ENCODE assay signal across 23 mouse cellular contexts in genomic region chr15:85354060-85354459, GRCm38 (mm10). TPM values are rescaled to one million over a fixed set of nuclear protein-coding genes. Genes with fewer than 3 reads are reported as not detected.
DNase-seq lines count a peak whose midpoint lies in the region; ATAC-seq and TF ChIP-seq lines count a peak whose summit lies in the region.
"Had no signal": no experiment of that assay in that cellular context is flagged by ENCODE, and none has a peak within 500 bp of the region (broad histone marks: within the 10 kb centered on the region; RNA-seq: fewer than 3 reads in every experiment).

No protein-coding gene starts in this region.

- H3K4me1 ChIP-seq in heart, embryonic 10.5 days, result peaks cover 22% of the 10 kb centered on the region
- H3K4me1 ChIP-seq in liver, postnatal 0 days (ENCODE audit: insufficient read depth), result peaks cover 16% of the 10 kb centered on the region; the same call in 1 of the 2 replicates
- H3K4me1 ChIP-seq in liver, embryonic 11.5 days (replicated peaks; ENCODE audit: control insufficient read depth, insufficient read depth, low read length), result peaks cover 10% of the 10 kb centered on the region

- 72% methylated on average over 9 of the region's 9 CpGs for WGBS in heart, embryonic 10.5 days
- 67% methylated on average over 9 of the region's 9 CpGs for WGBS in liver, postnatal 0 days (ENCODE audit: insufficient replicate concordance)
- WGBS in liver, embryonic 11.5 days, result 78% methylated on average over 9 of the region's 9 CpGs

- no peak overlapping the region for H3K4me3 ChIP-seq in heart, embryonic 10.5 days
- no peak overlapping the region for H3K4me3 ChIP-seq in liver, postnatal 0 days (ENCODE audit: low read depth, low read length)
- H3K4me3 ChIP-seq in liver, embryonic 11.5 days (ENCODE audit: low read depth, low read length), result no peak overlapping the region
- H3K4me3 ChIP-seq: embryonic facial prominence, embryonic 12.5 days; embryonic facial prominence, embryonic 15.5 days; forebrain, embryonic 12.5 days; forebrain, embryonic 15.5 days; heart, adult 2 months; hindbrain, embryonic 10.5 days; hindbrain, embryonic 13.5 days had no signal

- TF ChIP-seq CTCF in liver, postnatal 0 days (IDR thresholded peaks at IDR 0.05; ENCODE audit: low read depth), result no peak

- H3K36me3 ChIP-seq in heart, embryonic 10.5 days, result no peaks in the 10 kb centered on the region
- no peaks in the 10 kb centered on the region for H3K36me3 ChIP-seq in liver, postnatal 0 days (replicated peaks; ENCODE audit: insufficient read depth, low read length)
- H3K36me3 ChIP-seq in liver, embryonic 11.5 days (ENCODE audit: control insufficient read depth, insufficient read depth, low read length), result no peaks in the 10 kb centered on the region
- H3K36me3 ChIP-seq: embryonic facial prominence, embryonic 12.5 days; embryonic facial prominence, embryonic 15.5 days; forebrain, embryonic 12.5 days; forebrain, embryonic 15.5 days; hindbrain, embryonic 13.5 days had no signal

- no peaks in the 10 kb centered on the region for H3K27me3 ChIP-seq in heart, embryonic 10.5 days (ENCODE audit: insufficient read depth, poor library complexity, severe bottlenecking)
- H3K27me3 ChIP-seq in liver, postnatal 0 days (ENCODE audit: insufficient read depth, low read length), result no peaks in the 10 kb centered on the region
- no peaks in the 10 kb centered on the region for H3K27me3 ChIP-seq in liver, embryonic 11.5 days (replicated peaks; ENCODE audit: control insufficient read depth, insufficient read depth, low read length)
- H3K27me3 ChIP-seq: embryonic facial prominence, embryonic 12.5 days; embryonic facial prominence, embryonic 15.5 days; forebrain, embryonic 12.5 days; forebrain, embryonic 15.5 days; hindbrain, embryonic 13.5 days had no signal

- H3K4me2 ChIP-seq in liver, postnatal 0 days (ENCODE audit: low read depth, low read length), result no peak overlapping the region
- no peak overlapping the region for H3K4me2 ChIP-seq in liver, embryonic 11.5 days
- H3K4me2 ChIP-seq: embryonic facial prominence, embryonic 12.5 days; embryonic facial prominence, embryonic 15.5 days; forebrain, embryonic 12.5 days; forebrain, embryonic 15.5 days; heart, embryonic 11.5 days; hindbrain, embryonic 13.5 days had no signal

- H3K27ac ChIP-seq in heart, embryonic 10.5 days, result no peak overlapping the region
- peak overlapping the region; percentile 52 for H3K27ac ChIP-seq in liver, postnatal 0 days (ENCODE audit: low read depth)
- no peak overlapping the region for H3K27ac ChIP-seq in liver, embryonic 11.5 days (ENCODE audit: low read depth, low read length)
- H3K27ac ChIP-seq: embryonic facial prominence, embryonic 12.5 days; embryonic facial prominence, embryonic 15.5 days; forebrain, embryonic 12.5 days; forebrain, embryonic 15.5 days; heart, adult 2 months; hindbrain, embryonic 10.5 days; hindbrain, embryonic 13.5 days had no signal

- no peak for ATAC-seq in liver, postnatal 0 days
- ATAC-seq in liver, embryonic 11.5 days (replicated peaks; ENCODE audit: low FRiP score), result no peak
- ATAC-seq: activated CD4-positive, CD25-positive, alpha-beta regulatory T cell, adult 4 months; forebrain, embryonic 15.5 days; hindbrain, embryonic 16.5 days had no signal

- TF ChIP-seq EP300 in liver, postnatal 0 days (IDR thresholded peaks at IDR 0.05; ENCODE audit: low read depth), result no peak; the same call in 1 of the 2 replicates

- peak; percentile 66 for DNase-seq in heart, adult 11 months
- DNase-seq in heart, embryonic 10.5 days (ENCODE audit: low spot score), result no peak
- DNase-seq in liver, postnatal 0 days, result no peak
- no peak for DNase-seq in liver, embryonic 11.5 days (ENCODE audit: low spot score)
- peak; percentile 60 for DNase-seq in yolk sac, embryonic 10.5 days (ENCODE audit: low spot score)
- DNase-seq in adrenal gland, adult 8-10 months, result no peak
- DNase-seq: adrenal gland, postnatal 10 days; adrenal gland, postnatal 36 days; cerebellum, adult 11 months; cerebellum, adult 2 months; cerebellum, adult 9-11 months; cerebellum, postnatal 25 days; gastrocnemius, postnatal 25 days; heart, adult 2 months had no signal

- H3K9me3 ChIP-seq in heart, embryonic 10.5 days, result no peaks in the 10 kb centered on the region
- H3K9me3 ChIP-seq in liver, postnatal 0 days (ENCODE audit: low read length), result no peaks in the 10 kb centered on the region
- H3K9me3 ChIP-seq in liver, embryonic 11.5 days (ENCODE audit: control insufficient read depth, low read length), result no peaks in the 10 kb centered on the region
- H3K9me3 ChIP-seq: embryonic facial prominence, embryonic 12.5 days; embryonic facial prominence, embryonic 15.5 days; forebrain, embryonic 12.5 days; forebrain, embryonic 15.5 days; hindbrain, embryonic 10.5 days; hindbrain, embryonic 13.5 days had no signal

- no peak overlapping the region for H3K9ac ChIP-seq in liver, postnatal 0 days (replicated peaks)
- H3K9ac ChIP-seq in liver, embryonic 11.5 days (ENCODE audit: low read depth, low read length), result no peak overlapping the region
- H3K9ac ChIP-seq: embryonic facial prominence, embryonic 12.5 days; embryonic facial prominence, embryonic 15.5 days; forebrain, embryonic 12.5 days; forebrain, embryonic 15.5 days; hindbrain, embryonic 13.5 days had no signal

RNA-seq across cellular contexts. Expression of gene Atxn10, which starts 18.0 kb away (rescaled TPM):
- 294 and 302 TPM in 2 replicates for polyA plus RNA-seq in heart, embryonic 10.5 days (2016; fragmentation: Nextera tagmentation; extraction: Ambion mirVana)
- 77.7 and 83.3 TPM in 2 replicates for polyA plus RNA-seq in liver, postnatal 0 days (2015; fragmentation: Nextera tagmentation; extraction: Ambion mirVana)
- polyA plus RNA-seq in liver, embryonic 11.5 days (2014; fragmentation: Nextera tagmentation; extraction: Ambion mirVana), result 196 and 215 TPM in 2 replicates
- total RNA-seq in adrenal gland, adult 8-10 months (2022), result 100 to 1,000 TPM; 131 to 142 (median 137) TPM

Comparison
In these comparisons a context has a peak if more than half of its experiments do, and no peak if none do; other contexts are left out.
1. DNase-seq: peak in heart, adult 11 months (single experiment) and yolk sac, embryonic 10.5 days (single experiment); none in heart, embryonic 10.5 days (single experiment), liver, postnatal 0 days (single experiment), liver, embryonic 11.5 days (single experiment) and adrenal gland, adult 8-10 months (single experiment).